Mouse (Mus musculus): ENCODE results near the gene Cdc6.

DNA sequence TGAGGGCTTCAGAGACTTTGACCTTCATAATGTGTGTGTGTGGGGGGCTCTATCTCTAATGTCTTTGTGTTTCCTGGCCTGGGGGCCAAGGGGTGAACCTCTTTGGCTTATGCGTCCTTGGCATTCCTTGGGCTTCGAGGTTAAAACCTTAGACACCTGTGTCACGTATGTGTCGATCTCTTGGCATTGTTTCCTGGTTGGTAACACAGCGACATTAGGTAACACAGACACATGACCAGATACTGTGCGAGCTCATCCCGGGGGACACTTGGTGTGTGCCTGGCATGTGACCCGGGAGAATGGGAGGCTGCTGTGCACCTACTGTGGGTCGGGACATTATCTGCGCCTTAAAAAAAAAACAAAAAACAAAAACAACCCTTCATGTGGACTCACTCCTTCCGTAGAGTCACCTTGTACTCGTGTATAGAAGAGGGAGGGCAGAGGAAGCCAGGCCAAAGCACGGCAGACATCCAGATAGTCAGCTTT, 46.3 kb downstream of the Cdc6 start:
- TF ChIP-seq CTCF (IDR thresholded peaks at IDR 0.05; ENCODE audit: borderline replicate concordance, control insufficient read depth, extremely low read depth, insufficient read depth, low read length, poor library complexity) (no peak), POLR2A (IDR thresholded peaks at IDR 0.05; ENCODE audit: control insufficient read depth, extremely low read depth, insufficient read depth, low read length, poor library complexity) (no peak)
